Mouse (Mus musculus): ENCODE measurements around the gene Tmcc3.

- TF ChIP-seq CTCF (IDR thresholded peaks at IDR 0.05; ENCODE audit: low read depth, low read length) (no peak), POLR2A (IDR thresholded peaks at IDR 0.05; ENCODE audit: insufficient read depth, low read length) (no peak)
Observed at GRCm38 (mm10) chr10:94558826-94559225, 247.1 kb downstream of the Tmcc3 start.

All from ES-Bruce4 (cell line).